Mouse (Mus musculus) urinary bladder, postnatal 14 days (tissue): ENCODE data around the gene Tubb4b.

Experiments
- DNase-seq: peaks from one replicate; pipeline ENCODE4 v3.0.0; 2021; ENCODE audit warnings: low spot score

Gene Tubb4b

GRCm38 (mm10) chr2:25185625-25186574, 38.6 kb downstream of the Tubb4b start:
- peak; percentile 66 for DNase-seq

GRCm38 (mm10) chr2:25184496-25184895, 40.0 kb downstream of the Tubb4b start:
- no peak for DNase-seq

GRCm38 (mm10) chr2:25183336-25183735, 41.2 kb downstream of the Tubb4b start:
- DNase-seq, result no peak

- DNase-seq, result no peak
Measured at GRCm38 (mm10) chr2:25182664-25183063, 41.8 kb downstream of the Tubb4b start.

GRCm38 (mm10) chr2:25181891-25182397, 42.6 kb downstream of the Tubb4b start:
- DNase-seq, result no peak

- DNase-seq, result peak; percentile 56
Measured at GRCm38 (mm10) chr2:25180973-25181890, 43.3 kb downstream of the Tubb4b start.

- DNase-seq, result peak; percentile 96
Measured at GRCm38 (mm10) chr2:25180478-25180903, 44.0 kb downstream of the Tubb4b start, which contains the start of gene Nrarp. Nrarp (plus strand) TSS chr2:25180758.

GRCm38 (mm10) chr2:25179566-25180217, 44.8 kb downstream of the Tubb4b start:
- no peak for DNase-seq

- DNase-seq, result no peak
Measured at GRCm38 (mm10) chr2:25178285-25178972, 46.1 kb downstream of the Tubb4b start.

- DNase-seq, result peak; percentile 46
Measured at GRCm38 (mm10) chr2:25177685-25178084, 46.8 kb downstream of the Tubb4b start.

- DNase-seq, result no peak
Measured at GRCm38 (mm10) chr2:25177076-25177475, 47.4 kb downstream of the Tubb4b start.

- DNase-seq, result no peak
Measured at GRCm38 (mm10) chr2:25176573-25176972, 47.9 kb downstream of the Tubb4b start.

GRCm38 (mm10) chr2:25175690-25176078, 48.8 kb downstream of the Tubb4b start:
- DNase-seq, result no peak

- DNase-seq, result no peak
Measured at GRCm38 (mm10) chr2:25174866-25175689, 49.4 kb downstream of the Tubb4b start.

- DNase-seq, result no peak
Measured at GRCm38 (mm10) chr2:25173821-25174220, 50.7 kb downstream of the Tubb4b start.

- peak; percentile 82 for DNase-seq
Measured at GRCm38 (mm10) chr2:25172629-25173028, 51.9 kb downstream of the Tubb4b start.
